Mouse (Mus musculus) common myeloid progenitor, adult 5-6 weeks (primary cell): Measurements from ENCODE around the gene Appl1. TPM values are rescaled to one million over a fixed set of nuclear protein-coding genes. Genes with fewer than 3 reads are reported as not detected.

Experiments
- ATAC-seq: replicated peaks from 2 replicates; pipeline ENCODE4 v1.8.0; 2016; ENCODE audit warnings: low read depth, mild to moderate bottlenecking, moderate TSS enrichment, inconsistent platforms; ENCODE audit not compliant: poor library complexity, severe bottlenecking
- total RNA-seq: library from RNA; stranded (forward); fragments of 200-1000, 187-1606 nt; gene quantifications from 2 replicates; pipeline ENCODE4 v1.2.3, GENCODE M21; 2017

The Appl1 gene
- total RNA-seq, 1 experiment from 2014 or later, result 38.3 TPM

GRCm38 (mm10) chr14:26878756-26879155 is 92.3 kb downstream of the Appl1 start:
- ATAC-seq, result peak; percentile 95

Other genes starting within 250 kb of the Appl1 start
- gene Asb14, start 76.7 kb downstream of the Appl1 start, total RNA-seq, result not detected in 2 replicates
- 1.2 TPM in 1 of 2 replicates, not detected in the other for gene Hesx1, start 23.2 kb upstream of the Appl1 start, total RNA-seq
- not detected in 2 replicates for gene Il17rd, start 67.7 kb upstream of the Appl1 start, total RNA-seq
- 23.1 and 24.1 TPM in 2 replicates for gene Arhgef3, start 143.7 kb upstream of the Appl1 start, total RNA-seq